Mouse (Mus musculus): ENCODE data around the gene Tmem210. TPM values are rescaled to one million over a fixed set of nuclear protein-coding genes. Genes with fewer than 3 reads are reported as not detected.
"Not testable (repeated sequence)": the region's sequence is repeated elsewhere in the genome, so short reads cannot be mapped to it uniquely, and the experiment has no call there.

Tmem210 gene
- polyA plus RNA-seq, 1 experiment: not detected

DNA sequence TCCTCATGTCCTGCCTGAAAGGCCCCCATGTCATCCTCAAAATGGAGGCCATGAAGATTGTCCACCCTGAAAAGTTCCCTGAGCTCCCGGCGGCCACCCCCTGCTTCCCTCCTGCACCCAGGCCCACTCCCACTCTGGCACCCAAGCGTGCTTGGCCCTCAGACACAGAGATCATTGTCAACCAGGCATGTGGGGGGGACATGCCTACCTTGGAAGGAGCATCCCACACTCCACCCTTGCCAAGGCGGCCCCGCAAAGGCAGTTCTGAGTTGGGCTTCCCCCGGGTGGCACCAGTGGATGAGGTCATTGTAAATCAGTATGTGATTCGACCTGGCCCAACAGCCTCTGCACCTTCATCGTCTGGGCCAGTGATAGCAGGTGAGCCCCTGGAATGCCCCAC is 44.6 kb upstream of the Tmem210 start:
- WGBS: 83% methylated on average over 8 of the region's 8 CpGs
- TF ChIP-seq POLR2A (IDR thresholded peaks at IDR 0.05; ENCODE audit: low read depth, low read length): no peak
- no peak for TF ChIP-seq CTCF (IDR thresholded peaks at IDR 0.05; ENCODE audit: extremely low read depth, insufficient read length, insufficient replicate concordance, low read depth, low read length)
- Histone ChIP-seq H3K27me3 (ENCODE audit: control insufficient read depth, insufficient read depth, low read length) (no peaks in the 10 kb centered on the region; the same call in 1 of the 2 replicates), H3K27ac (ENCODE audit: insufficient read depth, low read depth, low read length) (no peak overlapping the region), H3K36me3 (ENCODE audit: control insufficient read depth, insufficient read depth, low read length) (peaks cover 5% of the 10 kb centered on the region; the same call in 1 of the 2 replicates), H3K4me1 (ENCODE audit: control insufficient read depth, insufficient read depth, insufficient read length, low read length) (peaks cover 28% of the 10 kb centered on the region), H3K4me3 (ENCODE audit: low read depth, low read length) (no peak overlapping the region)

DNA sequence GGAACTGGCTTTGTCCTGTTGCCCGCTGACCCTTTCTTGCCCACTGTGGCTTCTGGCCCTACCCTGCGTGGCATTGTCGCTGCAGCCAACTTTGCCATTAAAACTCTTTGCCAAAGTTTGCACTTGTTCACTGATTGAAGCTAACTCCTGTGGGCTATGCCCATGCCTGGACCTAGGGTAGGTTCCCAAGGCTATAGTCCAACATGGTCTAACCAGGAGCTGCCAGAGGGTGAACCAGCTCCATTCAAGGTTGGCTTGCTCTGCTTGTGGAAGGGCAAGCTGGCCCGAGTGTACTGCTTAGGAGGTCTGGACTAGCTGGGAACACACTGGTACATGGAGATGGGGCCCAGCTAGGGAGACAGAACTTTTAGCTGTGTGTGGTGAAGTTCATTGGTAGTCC is 43.8 kb upstream of the Tmem210 start:
- 88% methylated on average over 4 of the region's 4 CpGs for WGBS
- no peak for TF ChIP-seq POLR2A (IDR thresholded peaks at IDR 0.05; ENCODE audit: low read depth, low read length)
- no peak for TF ChIP-seq CTCF (IDR thresholded peaks at IDR 0.05; ENCODE audit: extremely low read depth, insufficient read length, insufficient replicate concordance, low read depth, low read length)
- Histone ChIP-seq H3K27me3 (ENCODE audit: control insufficient read depth, insufficient read depth, low read length) (no peaks in the 10 kb centered on the region; the same call in 1 of the 2 replicates), H3K36me3 (ENCODE audit: control insufficient read depth, insufficient read depth, low read length) (peaks cover 10% of the 10 kb centered on the region), H3K4me3 (ENCODE audit: low read depth, low read length) (no peak overlapping the region), H3K4me1 (ENCODE audit: control insufficient read depth, insufficient read depth, insufficient read length, low read length) (peaks cover 28% of the 10 kb centered on the region), H3K27ac (ENCODE audit: insufficient read depth, low read depth, low read length) (no peak overlapping the region)

DNA sequence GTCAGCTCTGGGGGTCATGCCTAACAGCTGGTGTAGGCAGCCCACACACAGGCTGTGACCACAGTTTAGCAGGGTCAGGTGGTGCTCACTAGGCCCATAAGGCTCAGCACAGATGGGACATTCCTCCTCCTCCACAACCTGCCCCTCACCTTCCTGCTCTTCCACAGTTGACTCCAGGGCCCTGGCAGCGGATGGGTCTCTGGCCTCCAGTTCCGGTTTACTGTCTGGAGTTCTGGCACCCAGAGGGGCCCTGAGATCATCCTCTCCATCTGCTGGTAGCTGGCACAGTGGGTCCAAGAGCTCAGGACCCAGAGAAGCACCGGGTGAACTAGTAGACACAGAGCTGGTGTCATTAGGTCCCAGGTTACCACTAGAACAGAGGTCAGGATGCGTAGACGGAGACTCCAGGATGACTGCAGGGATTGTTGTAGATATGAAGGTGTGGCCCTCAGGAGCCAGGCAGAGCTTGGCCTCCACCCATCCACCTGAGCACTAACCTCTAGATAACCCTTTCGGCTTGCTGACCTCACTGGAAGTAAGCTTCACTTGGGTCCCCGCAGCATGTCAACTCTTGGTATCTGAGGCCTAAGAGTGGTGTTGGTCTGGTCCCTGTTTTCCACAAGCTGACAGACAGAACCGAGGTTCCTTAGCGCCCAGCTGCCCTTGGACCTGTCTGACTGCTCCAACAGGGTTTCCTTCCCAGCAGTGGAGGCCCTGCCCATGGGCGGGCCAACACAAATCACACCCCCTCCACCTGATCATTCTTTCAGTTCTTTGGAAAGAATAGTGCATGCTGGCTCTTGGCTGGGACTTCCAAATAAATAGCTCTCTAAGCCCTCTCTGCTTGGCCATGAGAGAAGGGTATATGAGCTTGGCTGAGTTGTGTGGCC is 41.5 kb upstream of the Tmem210 start, which contains the start of gene AL732309.1:
TSS of gene AL732309.1 (minus strand) at position 681 of the 890 bp plus-strand sequence.
- no peaks in the 10 kb centered on the region; the same call in 1 of the 2 replicates for H3K27me3 ChIP-seq (ENCODE audit: control insufficient read depth, insufficient read depth, low read length)
- TF ChIP-seq POLR2A (IDR thresholded peaks at IDR 0.05; ENCODE audit: low read depth, low read length): peak; percentile 68; the same call in 1 of the 2 replicates
- TF ChIP-seq CTCF (IDR thresholded peaks at IDR 0.05; ENCODE audit: extremely low read depth, insufficient read length, insufficient replicate concordance, low read depth, low read length): no peak
- H3K4me1 ChIP-seq (ENCODE audit: control insufficient read depth, insufficient read depth, insufficient read length, low read length): peaks cover 18% of the 10 kb centered on the region
- 43% methylated on average over 10 of the region's 10 CpGs for WGBS
- peaks cover 23% of the 10 kb centered on the region for H3K36me3 ChIP-seq (ENCODE audit: control insufficient read depth, insufficient read depth, low read length)
- H3K4me3 ChIP-seq (ENCODE audit: low read depth, low read length): peak within 1 kb of the TSS; percentile 53
- H3K27ac ChIP-seq (ENCODE audit: insufficient read depth, low read depth, low read length): peak within 1 kb of the TSS; percentile 85

DNA sequence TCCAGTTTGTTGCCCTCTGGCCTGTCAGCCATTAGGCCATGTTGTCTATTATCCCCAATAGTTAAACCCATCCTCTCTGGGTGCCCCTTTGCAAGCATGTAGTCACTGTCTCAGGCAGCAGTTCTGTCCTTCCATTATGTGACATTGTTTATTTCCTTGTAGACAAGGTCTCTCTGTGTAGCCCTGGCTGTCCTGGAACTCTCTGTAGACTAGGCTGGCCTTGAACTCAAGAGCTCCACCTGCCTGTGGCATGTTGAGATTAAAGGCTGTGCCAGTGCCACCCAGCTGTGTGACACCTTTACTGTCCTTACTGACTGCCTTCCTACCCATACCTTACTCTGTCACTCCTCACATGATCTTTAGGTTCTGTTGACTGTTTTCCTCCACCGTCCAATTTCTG is 35.6 kb upstream of the Tmem210 start:
- Histone ChIP-seq H3K27me3 (ENCODE audit: control insufficient read depth, insufficient read depth, low read length) (no peaks in the 10 kb centered on the region), H3K27ac (ENCODE audit: insufficient read depth, low read depth, low read length) (no peak overlapping the region), H3K36me3 (ENCODE audit: control insufficient read depth, insufficient read depth, low read length) (peaks cover 26% of the 10 kb centered on the region), H3K4me3 (ENCODE audit: low read depth, low read length) (no peak overlapping the region), H3K4me1 (ENCODE audit: control insufficient read depth, insufficient read depth, insufficient read length, low read length) (peaks cover 5% of the 10 kb centered on the region)
- WGBS: 65% methylated on average over 1 of the region's 1 CpGs
- peak; percentile 38; the same call in 1 of the 2 replicates for TF ChIP-seq CTCF (IDR thresholded peaks at IDR 0.05; ENCODE audit: extremely low read depth, insufficient read length, insufficient replicate concordance, low read depth, low read length)
- TF ChIP-seq POLR2A (IDR thresholded peaks at IDR 0.05; ENCODE audit: low read depth, low read length): no peak

DNA sequence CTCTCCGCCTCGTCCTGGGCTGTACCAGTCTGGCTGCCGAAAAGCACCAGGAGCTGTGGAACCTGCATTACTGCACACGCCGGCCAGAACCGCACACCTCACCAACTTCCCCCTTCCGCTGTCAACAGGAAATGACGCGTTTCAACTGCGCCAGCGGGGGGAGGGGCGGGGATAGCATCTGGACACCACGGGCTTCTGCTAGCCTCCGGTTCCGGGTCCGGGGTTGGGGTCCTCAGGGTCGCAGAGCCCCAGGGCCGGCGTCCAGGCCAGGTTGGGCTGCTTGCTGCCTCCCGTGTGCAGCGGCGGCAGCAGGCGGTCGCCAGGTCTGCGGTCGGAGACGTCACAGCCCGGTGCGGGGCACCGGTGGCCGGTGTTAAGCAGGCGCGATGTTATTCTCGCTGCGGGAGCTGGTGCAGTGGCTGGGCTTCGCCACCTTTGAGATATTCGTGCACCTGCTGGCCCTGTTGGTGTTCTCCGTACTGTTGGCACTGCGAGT is 32.6 kb upstream of the Tmem210 start, which contains the start of gene Tmem203:
TSS of gene Tmem203 (plus strand) at position 156 of the 496 bp plus-strand sequence.
- WGBS: under 1% methylated on average over 39 of the region's 39 CpGs
- TF ChIP-seq CTCF (IDR thresholded peaks at IDR 0.05; ENCODE audit: extremely low read depth, insufficient read length, insufficient replicate concordance, low read depth, low read length) (no peak), POLR2A (IDR thresholded peaks at IDR 0.05; ENCODE audit: low read depth, low read length) (no peak; the same call in 1 of the 2 replicates)

DNA sequence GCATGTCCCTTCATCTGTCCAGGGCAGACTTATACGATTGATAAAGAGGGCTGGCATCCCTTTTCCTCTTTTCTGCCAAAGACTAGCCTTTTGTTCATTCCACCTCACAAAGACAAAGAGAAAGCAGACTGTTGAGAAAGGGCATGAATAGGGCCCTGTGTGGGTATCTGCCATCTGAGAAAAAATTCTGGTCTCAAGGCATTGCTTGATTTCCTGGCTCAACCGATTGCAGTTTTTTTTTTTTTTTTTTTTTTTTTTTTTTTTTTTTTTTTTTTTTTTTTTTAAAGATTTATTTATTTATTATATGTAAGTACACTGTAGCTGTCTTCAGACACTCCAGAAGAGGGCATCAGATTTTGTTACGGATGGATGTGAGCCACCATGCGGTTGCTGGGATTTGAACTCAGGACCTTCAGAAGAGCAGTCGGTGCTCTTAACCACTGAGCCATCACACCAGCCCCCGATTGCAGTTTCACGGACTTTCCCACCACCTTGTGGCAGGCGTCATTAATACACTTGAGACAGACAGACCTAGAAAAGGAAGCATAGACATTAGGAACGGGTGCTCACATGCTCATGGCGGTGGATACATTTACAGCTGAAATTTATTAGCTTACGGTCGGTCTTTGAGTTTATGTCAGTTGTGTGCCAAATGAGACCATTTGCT is 31.4 kb upstream of the Tmem210 start:
- H3K4me3 ChIP-seq (ENCODE audit: low read depth, low read length); H3K36me3 ChIP-seq (ENCODE audit: control insufficient read depth, insufficient read depth, low read length); H3K4me1 ChIP-seq (ENCODE audit: control insufficient read depth, insufficient read depth, insufficient read length, low read length); H3K27me3 ChIP-seq (ENCODE audit: control insufficient read depth, insufficient read depth, low read length); H3K27ac ChIP-seq (ENCODE audit: insufficient read depth, low read depth, low read length): not testable (repeated sequence)
- 22% methylated on average over 12 of the region's 12 CpGs for WGBS

More for the DNA sequence above, 32.6 kb upstream of the Tmem210 start, which contains the start of gene Tmem203:
- H3K27ac ChIP-seq (ENCODE audit: insufficient read depth, low read depth, low read length): peak within 1 kb of the TSS; percentile 69
- H3K27me3 ChIP-seq (ENCODE audit: control insufficient read depth, insufficient read depth, low read length): no peaks in the 10 kb centered on the region
- peaks cover 7% of the 10 kb centered on the region for H3K36me3 ChIP-seq (ENCODE audit: control insufficient read depth, insufficient read depth, low read length)
- H3K4me1 ChIP-seq (ENCODE audit: control insufficient read depth, insufficient read depth, insufficient read length, low read length): peaks cover 5% of the 10 kb centered on the region
- peak within 1 kb of the TSS; percentile 98 for H3K4me3 ChIP-seq (ENCODE audit: low read depth, low read length)

DNA sequence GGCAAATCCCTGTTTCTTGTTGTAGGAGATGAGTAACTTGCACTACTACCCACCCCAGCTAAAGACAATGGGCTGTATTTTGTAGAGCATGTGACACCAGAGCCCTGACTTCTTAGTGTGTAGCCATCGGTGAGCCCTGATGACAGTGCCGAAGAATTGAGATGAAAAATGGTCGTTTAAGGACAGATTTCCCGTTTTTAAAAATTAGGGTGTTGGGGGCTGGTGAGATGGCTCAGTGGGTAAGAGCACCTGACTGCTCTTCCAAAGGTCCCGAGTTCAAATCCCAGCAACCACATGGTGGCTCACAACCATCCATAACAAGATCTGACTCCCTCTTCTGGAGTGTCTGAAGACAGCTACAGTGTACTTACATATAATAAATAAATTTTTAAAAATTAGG is 30.7 kb upstream of the Tmem210 start:
- 80% methylated on average over 5 of the region's 5 CpGs for WGBS
- not testable (repeated sequence) for H3K36me3 ChIP-seq (ENCODE audit: control insufficient read depth, insufficient read depth, low read length); H3K27ac ChIP-seq (ENCODE audit: insufficient read depth, low read depth, low read length); H3K27me3 ChIP-seq (ENCODE audit: control insufficient read depth, insufficient read depth, low read length); H3K4me3 ChIP-seq (ENCODE audit: low read depth, low read length); H3K4me1 ChIP-seq (ENCODE audit: control insufficient read depth, insufficient read depth, insufficient read length, low read length)
